Mouse (Mus musculus) neural tube, embryonic 11.5 days (tissue): ENCODE measurements at regions not wholly inside any gene's neighbourhood (a gene's known extent, or its start where the extent isn't known, plus 50 kb on each side); places are given as distances from the start of the nearest gene placed in this dataset.

ENCODE experiments used
- ATAC-seq: fragments of 200-750 bp; cut with Nextera tagmentation; 2 replicates; pipeline ENCODE4 v1.8.0; 2017; ENCODE audit warnings: moderate number of reproducible peaks, mild to moderate bottlenecking, moderate TSS enrichment, moderate library complexity; ENCODE audit not compliant: insufficient read depth, low FRiP score, low TSS enrichment
- DNase-seq: peaks from one replicate; pipeline ENCODE4 v3.0.0-alpha.2; 2015; ENCODE audit warnings: low spot score
- H3K27ac ChIP-seq: fragments of 300-500 bp; sonication (generic); 2 replicates; pipeline ENCODE4 v1.5.1; 2014; ENCODE audit warnings: low read depth, mild to moderate bottlenecking, low read length
- H3K27me3 ChIP-seq: fragments of 300-500 bp; sonication (generic); 2 replicates; pipeline ENCODE4 v1.6.1; 2014; ENCODE audit warnings: mild to moderate bottlenecking, low read length, mixed read lengths; ENCODE audit not compliant: control insufficient read depth, insufficient read depth
- H3K36me3 ChIP-seq: fragments of 300-500 bp; sonication (generic); 2 replicates; pipeline ENCODE4 v1.6.1; 2014; ENCODE audit warnings: mild to moderate bottlenecking, low read length, moderate library complexity, mixed read lengths; ENCODE audit not compliant: control insufficient read depth, insufficient read depth
- H3K4me1 ChIP-seq: fragments of 300-500 bp; sonication (generic); 2 replicates; pipeline ENCODE4 v1.6.1; 2014; ENCODE audit warnings: low read length, mixed read lengths; ENCODE audit not compliant: control insufficient read depth, insufficient read depth
- H3K4me2 ChIP-seq: fragments of 300-500 bp; sonication (generic); 2 replicates; pipeline ENCODE4 v1.6.1; 2014; ENCODE audit warnings: low read depth, mild to moderate bottlenecking, moderate library complexity
- H3K4me3 ChIP-seq: fragments of 300-500 bp; sonication (generic); 2 replicates; pipeline ENCODE4 v1.5.1; 2014; ENCODE audit warnings: low read depth, low read length
- H3K9ac ChIP-seq: fragments of 300-500 bp; sonication (generic); 2 replicates; pipeline ENCODE4 v1.6.1; 2014; ENCODE audit warnings: mild to moderate bottlenecking, low read length
- H3K9me3 ChIP-seq: fragments of 300-500 bp; sonication (generic); 2 replicates; pipeline ENCODE4 v1.6.1; 2016; ENCODE audit warnings: low read length; ENCODE audit not compliant: control insufficient read depth
- WGBS: fragments of 180-500 bp; shearing (Covaris S2); extraction: QIAGEN DNeasy Blood & Tissue Kit; methylation state at CpG from one replicate; pipeline ENCODE4 v1.1.7; 2014; 5-methylcytosine and 5-hydroxymethylcytosine counted together

DNA sequence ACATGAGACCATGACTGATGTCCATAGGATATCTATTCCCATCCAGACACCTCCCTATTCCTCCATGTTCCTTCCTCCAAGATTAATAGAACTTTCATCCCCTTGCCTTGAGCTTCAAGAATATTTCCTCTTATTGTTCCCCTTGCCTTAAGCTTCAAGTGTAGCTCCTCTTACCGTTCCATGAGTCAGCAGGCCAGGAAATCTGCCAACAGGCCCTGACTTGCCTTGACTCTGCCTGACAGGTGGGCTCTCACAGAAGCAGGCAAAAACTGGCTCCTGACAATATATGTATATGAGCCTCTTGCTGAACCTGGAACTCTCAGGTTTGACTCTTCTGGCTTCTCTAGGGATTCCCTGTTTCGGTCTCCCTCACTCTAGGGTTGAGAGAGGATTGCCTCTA is 180.7 kb upstream of the Rhobtb1 start:
- H3K27ac ChIP-seq: no peak overlapping the region
- no peak overlapping the region for H3K4me3 ChIP-seq
- H3K9ac ChIP-seq: no peak overlapping the region
- ATAC-seq: no peak
- 91% methylated on average over 2 of the region's 2 CpGs for WGBS
- no peaks in the 10 kb centered on the region for H3K27me3 ChIP-seq
- H3K4me2 ChIP-seq: no peak overlapping the region
- DNase-seq: no peak
- no peaks in the 10 kb centered on the region for H3K9me3 ChIP-seq
- H3K36me3 ChIP-seq: no peaks in the 10 kb centered on the region
- no peaks in the 10 kb centered on the region for H3K4me1 ChIP-seq

DNA sequence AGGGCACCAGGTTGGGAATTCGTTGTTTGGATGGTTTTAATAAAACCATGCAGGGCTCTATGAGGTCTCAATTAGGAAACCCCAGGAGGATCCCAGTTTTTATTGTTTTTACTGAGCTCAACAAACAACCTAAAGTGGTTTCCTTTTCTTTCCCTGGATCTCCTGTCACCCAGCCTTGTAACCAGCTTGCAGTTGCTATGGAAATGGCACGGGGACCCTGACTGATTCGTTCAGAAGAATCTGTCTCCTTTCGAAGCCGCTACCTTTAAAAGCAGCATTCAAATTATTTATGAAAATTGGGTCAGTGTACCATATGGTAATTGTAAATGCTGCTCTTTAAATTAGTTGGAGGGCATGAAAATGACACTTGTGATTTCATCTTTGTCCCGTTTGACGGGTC is 176.5 kb upstream of the Rhobtb1 start:
- no peak overlapping the region for H3K4me2 ChIP-seq
- no peaks in the 10 kb centered on the region for H3K4me1 ChIP-seq
- no peaks in the 10 kb centered on the region for H3K27me3 ChIP-seq
- no peaks in the 10 kb centered on the region for H3K36me3 ChIP-seq
- WGBS: 85% methylated on average over 7 of the region's 7 CpGs
- no peak for ATAC-seq
- H3K4me3 ChIP-seq: no peak overlapping the region
- no peak overlapping the region for H3K9ac ChIP-seq
- DNase-seq: no peak
- H3K9me3 ChIP-seq: no peaks in the 10 kb centered on the region
- no peak overlapping the region for H3K27ac ChIP-seq

GRCm38 (mm10) chr10:68976443-68977025 is 174.7 kb upstream of the Rhobtb1 start:
- H3K4me1 ChIP-seq: no peaks in the 10 kb centered on the region
- no peak overlapping the region for H3K4me3 ChIP-seq
- H3K36me3 ChIP-seq: no peaks in the 10 kb centered on the region
- ATAC-seq: no peak
- H3K9ac ChIP-seq: no peak overlapping the region
- no peak overlapping the region for H3K4me2 ChIP-seq
- DNase-seq: no peak
- no peaks in the 10 kb centered on the region for H3K27me3 ChIP-seq
- H3K27ac ChIP-seq: no peak overlapping the region
- no peaks in the 10 kb centered on the region for H3K9me3 ChIP-seq
- 85% methylated on average over 10 of the region's 10 CpGs for WGBS

- Histone ChIP-seq H3K4me1 (no peaks in the 10 kb centered on the region), H3K4me2 (no peak overlapping the region), H3K9me3 (no peaks in the 10 kb centered on the region), H3K27ac (no peak overlapping the region), H3K9ac (no peak overlapping the region), H3K36me3 (no peaks in the 10 kb centered on the region), H3K27me3 (no peaks in the 10 kb centered on the region), H3K4me3 (no peak overlapping the region)
- DNase-seq: no peak
- WGBS: 67% methylated on average over 4 of the region's 4 CpGs
- ATAC-seq: no peak
Observed at GRCm38 (mm10) chr10:68978115-68978514, 173.1 kb upstream of the Rhobtb1 start.

GRCm38 (mm10) chr10:68979949-68980348 is 171.3 kb upstream of the Rhobtb1 start:
- H3K27me3 ChIP-seq: no peaks in the 10 kb centered on the region

DNA sequence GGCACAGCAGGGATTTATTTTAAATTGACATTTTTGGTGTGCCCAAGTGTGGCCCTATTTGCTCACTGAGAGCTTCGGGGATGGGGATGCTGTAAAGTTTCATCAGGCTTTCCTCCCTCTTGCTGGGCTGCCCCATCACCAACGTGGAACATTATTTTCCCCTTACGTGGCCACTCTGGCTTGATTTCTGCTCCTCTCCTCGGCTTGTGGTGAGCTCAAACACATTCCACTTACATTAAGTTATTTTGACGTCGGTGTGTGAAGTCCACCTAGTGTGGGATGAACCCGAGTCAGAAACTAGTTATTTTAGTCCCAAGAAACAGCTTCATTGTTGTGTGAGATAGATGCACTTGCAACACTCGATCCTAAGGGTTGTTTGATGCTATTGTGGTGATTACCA is 168.9 kb upstream of the Rhobtb1 start:
- no peak overlapping the region for H3K4me3 ChIP-seq
- H3K27me3 ChIP-seq: no peaks in the 10 kb centered on the region
- H3K36me3 ChIP-seq: no peaks in the 10 kb centered on the region
- no peaks in the 10 kb centered on the region for H3K9me3 ChIP-seq
- ATAC-seq: no peak
- no peak for DNase-seq
- H3K9ac ChIP-seq: no peak overlapping the region
- no peaks in the 10 kb centered on the region for H3K4me1 ChIP-seq
- 83% methylated on average over 8 of the region's 8 CpGs for WGBS
- no peak overlapping the region for H3K27ac ChIP-seq
- H3K4me2 ChIP-seq: no peak overlapping the region

More at GRCm38 (mm10) chr10:68979949-68980348, 171.3 kb upstream of the Rhobtb1 start:
- Histone ChIP-seq H3K4me1 (no peaks in the 10 kb centered on the region), H3K36me3 (no peaks in the 10 kb centered on the region), H3K4me3 (no peak overlapping the region), H3K27ac (no peak overlapping the region), H3K4me2 (no peak overlapping the region), H3K9me3 (no peaks in the 10 kb centered on the region), H3K9ac (no peak overlapping the region)
- no peak for ATAC-seq
- 84% methylated on average over 7 of the region's 7 CpGs for WGBS
- DNase-seq: no peak

- no peaks in the 10 kb centered on the region for H3K27me3 ChIP-seq
- H3K9me3 ChIP-seq: no peaks in the 10 kb centered on the region
- no peak overlapping the region for H3K27ac ChIP-seq
- 88% methylated on average over 6 of the region's 6 CpGs for WGBS
- no peak for DNase-seq
- ATAC-seq: no peak
- H3K9ac ChIP-seq: no peak overlapping the region
- no peaks in the 10 kb centered on the region for H3K4me1 ChIP-seq
- no peak overlapping the region for H3K4me2 ChIP-seq
- H3K36me3 ChIP-seq: no peaks in the 10 kb centered on the region
- H3K4me3 ChIP-seq: no peak overlapping the region
Observed at GRCm38 (mm10) chr10:68990584-68990983, 160.7 kb upstream of the Rhobtb1 start.

DNA sequence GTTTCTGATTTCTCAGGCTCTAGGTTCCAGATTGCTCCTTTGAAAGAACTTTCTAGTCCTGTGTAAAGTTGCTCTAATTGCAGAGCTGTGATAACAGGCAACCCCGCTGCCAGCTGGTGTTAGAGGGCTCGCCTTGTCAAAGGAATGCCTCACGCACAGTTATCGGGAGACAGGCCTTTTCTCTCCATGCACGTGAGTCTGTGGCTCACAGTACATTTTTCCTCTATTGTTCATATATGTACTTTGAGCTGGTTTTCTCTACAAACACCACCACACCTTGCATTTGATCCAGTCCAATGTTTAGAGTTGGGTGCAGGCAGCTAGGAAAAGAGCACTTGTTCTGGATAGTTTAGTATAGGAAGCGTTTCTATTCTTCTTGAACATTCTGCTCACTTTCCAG is 151.6 kb upstream of the Rhobtb1 start:
- Histone ChIP-seq H3K36me3 (no peaks in the 10 kb centered on the region), H3K9me3 (no peaks in the 10 kb centered on the region), H3K27ac (no peak overlapping the region), H3K4me2 (no peak overlapping the region), H3K4me3 (no peak overlapping the region), H3K27me3 (no peaks in the 10 kb centered on the region), H3K9ac (no peak overlapping the region), H3K4me1 (no peaks in the 10 kb centered on the region)
- DNase-seq (no peak), ATAC-seq (no peak)
- 95% methylated on average over 6 of the region's 6 CpGs for WGBS

DNA sequence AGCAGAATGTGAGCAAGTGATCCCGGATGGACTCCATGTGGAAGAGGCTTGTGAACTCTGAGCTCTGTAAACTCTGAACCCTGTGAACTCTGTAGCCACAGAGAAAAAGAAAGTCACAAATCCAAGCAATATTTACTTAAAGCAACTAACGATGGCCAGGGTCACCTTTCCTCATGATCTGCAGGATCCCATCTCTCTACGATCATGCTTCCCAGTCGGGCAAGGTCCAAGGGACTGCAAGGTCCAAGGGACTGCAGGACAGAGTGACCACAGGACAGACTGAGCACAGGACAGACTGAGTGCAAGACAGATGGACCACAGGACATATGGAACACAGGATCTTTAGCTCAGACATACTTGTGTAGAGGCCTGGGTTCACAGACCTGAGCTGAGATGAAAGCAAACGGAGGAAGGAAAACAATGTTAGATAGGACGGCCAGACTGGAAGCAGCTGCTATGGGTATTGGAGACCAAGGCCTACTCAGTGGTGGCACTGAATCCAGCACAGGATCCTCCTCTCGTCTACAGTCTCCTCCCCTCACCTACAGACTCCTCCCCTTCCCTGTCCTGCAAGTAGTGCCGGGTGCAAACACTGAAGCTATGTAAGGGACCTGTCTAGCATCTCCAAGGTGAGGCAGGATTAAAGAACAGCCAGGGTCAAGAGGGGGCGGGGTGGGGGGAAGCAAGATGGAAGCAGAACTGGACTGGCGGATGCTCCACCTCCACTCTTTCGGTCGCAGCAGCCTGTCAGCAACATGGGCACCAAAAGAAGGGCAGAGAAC is 149.4 kb upstream of the Rhobtb1 start:
- no peak for ATAC-seq
- WGBS: 92% methylated on average over 12 of the region's 12 CpGs
- H3K36me3 ChIP-seq: no peaks in the 10 kb centered on the region

More for the DNA sequence above, 149.4 kb upstream of the Rhobtb1 start:
- no peak for DNase-seq
- Histone ChIP-seq H3K27ac (no peak overlapping the region), H3K4me3 (no peak overlapping the region), H3K4me1 (no peaks in the 10 kb centered on the region), H3K4me2 (no peak overlapping the region), H3K9ac (no peak overlapping the region), H3K9me3 (no peaks in the 10 kb centered on the region), H3K27me3 (no peaks in the 10 kb centered on the region)
